Mouse (Mus musculus): ENCODE data around the gene Mesd. TPM values are rescaled to one million over a fixed set of nuclear protein-coding genes. Genes with fewer than 3 reads are reported as not detected.

Mesd gene
- polyA plus RNA-seq (2012; ENCODE audit: low replicate concordance): 9.6 and 19.0 TPM in 2 replicates

DNA sequence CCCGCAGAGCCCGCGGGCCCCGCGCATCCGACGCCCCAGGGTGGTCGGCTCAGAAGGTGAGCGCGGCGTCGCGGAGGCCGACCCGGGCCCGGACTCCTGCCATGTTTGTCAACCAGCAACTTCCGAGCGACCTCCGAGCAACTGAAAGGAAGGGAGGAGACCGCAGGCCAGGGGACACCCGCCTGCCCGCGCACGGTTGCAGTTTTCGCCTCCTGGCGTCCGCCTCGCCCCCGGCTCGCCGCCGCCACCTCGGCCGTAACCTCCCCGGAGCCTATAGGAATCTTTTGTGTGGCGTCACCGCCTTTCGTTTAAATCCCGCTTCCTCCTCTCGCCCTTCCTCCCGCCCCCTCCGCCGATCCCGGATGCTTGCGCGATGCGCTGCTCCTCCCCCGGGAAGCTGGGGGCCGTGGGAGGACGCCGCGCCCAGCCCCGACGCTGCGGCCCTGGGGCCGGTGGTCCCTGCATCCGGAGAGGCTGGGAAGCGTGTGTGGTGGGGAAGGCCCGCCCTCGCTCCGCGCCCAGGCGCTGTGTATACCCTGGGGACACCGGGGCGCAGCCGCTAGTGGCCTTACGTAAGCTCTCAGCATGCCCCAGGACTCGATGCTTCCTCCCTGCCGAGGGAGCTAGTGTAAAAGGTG lies at the start of gene Mesd, which contains the start of gene Tlnrd1:
Gene Mesd (plus strand): TSS at position 446 of the 638 bp plus-strand sequence.
Gene Tlnrd1 (minus strand): TSS at position 285 of the 638 bp plus-strand sequence.

Other genes starting within 250 kb of the Mesd start
- 4.2 and 13.2 TPM in 2 replicates for gene Il16, start 138.7 kb upstream of the Mesd start, polyA plus RNA-seq (2012; ENCODE audit: low replicate concordance)
- not detected in 2 replicates for gene Cfap161, start 89.6 kb upstream of the Mesd start, polyA plus RNA-seq (2012; ENCODE audit: low replicate concordance)
- gene Tlnrd1, start 161 bp upstream of the Mesd start, polyA plus RNA-seq (2012; ENCODE audit: low replicate concordance): 58.9 and 74.5 TPM in 2 replicates
- gene Cemip, start 202.0 kb downstream of the Mesd start, polyA plus RNA-seq (2012; ENCODE audit: low replicate concordance): 0.06 and 0.28 TPM in 2 replicates

Data from leukemia stem cell, adult 10-12 weeks (primary cell).